Mouse (Mus musculus) kidney, postnatal 4 days (tissue): ENCODE measurements at regions not wholly inside any gene's neighbourhood (a gene's known extent, or its start where the extent isn't known, plus 50 kb on each side); places are given as distances from the start of the nearest gene placed in this dataset.

Experiments
- DNase-seq, 2 experiments: peaks; one replicate each; pipeline ENCODE4 v3.0.0; 2021; ENCODE audit warnings: mixed read lengths in 2 of 2

DNA sequence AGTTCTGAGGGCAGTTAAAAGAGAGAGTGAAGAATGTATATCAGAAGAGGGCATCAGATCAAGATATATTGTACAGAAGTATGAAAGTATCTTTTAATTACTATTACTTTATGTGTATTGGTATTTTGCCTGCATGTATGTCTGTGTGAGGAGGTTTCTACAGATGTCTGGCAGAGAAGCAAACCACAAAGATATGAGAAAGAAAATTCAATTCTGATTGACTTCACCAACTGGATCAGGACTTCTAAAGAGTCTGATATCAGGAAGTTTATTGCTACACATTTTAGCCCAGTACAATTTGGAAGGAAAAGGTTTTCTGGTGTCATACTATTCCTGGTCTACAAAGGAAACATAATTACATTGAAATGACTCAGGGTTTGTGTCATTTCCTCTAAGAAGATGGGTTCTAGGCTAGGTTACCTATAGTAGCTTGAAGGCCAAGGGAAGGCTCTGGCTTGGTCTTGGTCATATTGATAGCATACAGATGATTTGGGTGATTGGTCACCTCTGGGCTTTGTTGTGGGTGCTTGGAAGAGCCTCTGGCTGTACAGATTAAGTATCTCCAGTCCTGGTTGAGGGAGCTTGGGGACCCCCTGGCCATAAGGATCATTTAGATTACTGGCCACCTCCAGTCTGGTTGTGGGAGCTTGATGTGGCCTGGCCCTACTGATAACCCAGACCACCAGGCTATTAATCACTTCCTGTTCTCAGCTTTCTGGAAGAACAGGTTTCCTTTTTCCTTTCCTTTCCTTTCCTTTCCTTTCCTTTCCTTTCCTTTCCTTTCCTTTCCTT is 275.1 kb upstream of the Pkn2 start:
- DNase-seq: no peak

DNA sequence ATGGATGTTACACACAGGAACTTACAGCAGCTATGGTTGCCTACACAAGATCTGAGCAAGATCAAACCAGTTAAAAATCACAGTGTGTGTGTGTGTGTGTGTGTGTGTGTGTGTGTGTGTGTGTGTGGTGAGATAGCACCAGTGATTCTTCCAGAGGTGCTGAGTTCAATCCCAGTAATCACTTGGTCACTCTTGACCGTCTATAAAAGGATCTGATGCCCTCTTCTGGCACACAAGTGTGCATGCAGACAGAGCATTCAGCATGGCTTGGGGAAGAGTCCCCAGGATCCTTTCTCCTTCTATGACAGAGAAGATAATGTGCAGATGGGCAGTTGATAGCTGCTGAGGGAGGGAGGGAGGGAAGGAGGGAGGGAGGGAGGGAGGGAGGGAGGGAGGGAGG is 274.4 kb upstream of the Pkn2 start:
- no peak for DNase-seq

DNA sequence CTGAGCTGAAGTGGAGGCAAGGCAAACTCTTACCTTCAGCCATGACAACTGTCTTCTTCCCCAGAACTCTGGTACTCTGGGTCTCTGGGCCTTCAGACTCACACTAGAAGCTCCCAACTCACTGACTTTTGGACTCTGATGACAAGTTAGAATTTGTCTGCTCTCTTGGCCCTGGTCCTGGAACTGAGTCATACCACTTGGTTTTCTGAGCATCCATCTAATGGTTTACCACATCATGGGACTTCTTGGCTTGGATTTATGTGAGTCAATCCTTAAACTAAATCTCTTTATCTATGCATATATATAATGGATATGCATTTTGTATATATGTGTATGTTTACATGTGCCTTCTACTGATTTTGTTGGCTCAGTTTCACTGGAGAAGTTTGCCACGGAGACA is 273.8 kb upstream of the Pkn2 start:
- no peak for DNase-seq

DNA sequence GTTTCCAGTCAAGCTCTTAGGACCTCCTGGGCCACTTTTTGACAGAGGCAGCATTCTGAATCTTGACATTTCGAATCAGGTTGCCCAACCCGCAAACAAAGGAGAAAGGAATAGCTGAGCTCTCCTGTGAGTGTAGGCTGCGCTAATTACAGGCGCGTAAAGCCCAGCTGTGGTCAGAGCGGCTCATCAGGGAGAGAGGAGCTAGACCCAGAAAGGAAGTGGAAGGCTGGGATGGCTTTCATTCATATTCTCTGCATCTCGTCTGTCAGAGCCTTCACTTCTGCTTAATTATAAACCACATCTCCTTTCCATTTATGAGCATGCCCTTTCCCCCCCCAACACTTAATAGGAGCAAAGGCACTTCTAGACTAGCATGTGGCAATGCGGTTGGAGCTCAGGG is 265.7 kb upstream of the Pkn2 start:
- peak in 1 of 2 experiments; percentile 9 for DNase-seq

DNA sequence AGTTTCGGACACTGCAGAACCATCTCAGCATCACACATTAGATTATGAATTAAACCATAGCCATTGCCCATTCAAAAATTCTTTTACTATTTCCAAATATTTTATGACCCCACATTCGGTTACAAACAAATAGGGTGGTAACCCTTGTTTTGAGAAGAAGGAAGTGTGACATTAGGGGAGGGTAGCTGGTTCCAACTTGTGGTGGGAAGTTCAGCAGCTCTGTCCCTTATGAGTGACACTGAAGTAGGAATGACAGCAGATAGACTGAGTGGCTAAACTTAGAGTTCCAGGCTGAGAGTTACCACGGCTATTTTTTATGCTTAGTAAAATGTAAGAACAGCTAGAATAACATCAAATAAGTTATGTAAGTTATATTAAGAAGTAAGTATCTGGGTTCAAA is 257.1 kb upstream of the Pkn2 start:
- no peak for DNase-seq

DNA sequence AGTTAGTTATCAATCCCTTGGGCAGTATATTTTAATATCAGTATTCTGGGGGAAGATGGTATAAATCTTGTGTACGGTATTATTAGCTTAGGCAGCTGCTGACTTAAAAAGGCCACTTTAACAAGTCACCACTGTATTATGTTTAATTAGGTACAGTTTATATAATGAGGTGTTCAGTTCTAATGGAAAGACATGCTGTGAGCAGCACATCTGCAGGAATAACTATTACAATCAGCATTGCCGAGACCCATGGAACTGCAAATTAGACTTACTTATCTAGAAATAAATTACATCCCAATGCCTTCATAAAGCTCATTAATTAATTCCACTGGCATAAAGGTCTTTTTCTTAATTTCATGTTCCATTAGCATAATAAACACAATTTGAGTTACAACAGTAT is 252.7 kb upstream of the Pkn2 start:
- no peak for DNase-seq

DNA sequence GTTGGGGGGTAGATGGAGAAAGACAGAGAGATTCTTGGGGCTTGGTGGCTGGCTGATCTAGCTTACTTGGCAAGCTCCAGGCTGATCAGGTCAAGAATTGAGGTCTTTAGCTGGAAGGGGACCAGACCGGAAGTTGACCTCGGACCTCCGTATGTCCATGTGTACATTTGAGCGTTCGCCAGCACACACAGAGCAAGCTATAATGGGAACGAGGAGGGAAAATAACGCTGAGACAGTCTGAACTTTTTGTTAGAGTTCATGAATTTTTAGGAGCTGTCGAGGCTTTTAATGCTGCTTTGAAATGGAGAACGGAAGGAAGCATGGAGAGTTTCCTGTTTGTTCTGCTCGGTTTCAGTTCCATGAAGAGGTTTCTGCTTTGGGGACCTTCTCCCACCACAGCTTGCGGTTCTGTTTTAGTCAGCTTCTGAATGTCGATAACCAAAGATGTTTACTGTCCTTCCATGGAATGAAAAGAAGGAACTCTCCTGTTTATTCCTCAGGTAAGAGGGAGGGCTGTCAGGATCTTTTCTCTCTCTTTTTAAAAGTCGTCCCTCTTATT is 226.0 kb upstream of the Pkn2 start:
- no peak for DNase-seq

DNA sequence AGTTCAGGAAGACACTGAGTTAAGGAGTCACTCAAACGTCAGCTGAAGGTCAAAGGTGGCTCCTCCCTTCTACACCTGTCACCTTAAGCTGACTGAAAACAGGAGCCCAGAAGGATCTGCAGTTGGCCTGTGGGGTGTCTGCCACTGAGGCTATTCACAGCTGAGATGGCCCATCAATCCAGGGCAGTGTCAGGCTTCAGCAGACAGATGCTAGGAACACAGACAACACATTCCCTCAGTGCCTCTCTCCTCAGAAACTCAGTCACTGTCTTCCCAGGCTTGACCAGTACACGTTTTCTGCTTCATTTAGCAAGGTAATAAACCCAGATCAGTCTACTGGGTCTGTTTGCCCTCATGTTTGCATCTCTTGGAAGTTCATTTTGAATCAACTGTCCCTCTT is 222.9 kb upstream of the Pkn2 start:
- peak; percentile 11 to 17 for DNase-seq

DNA sequence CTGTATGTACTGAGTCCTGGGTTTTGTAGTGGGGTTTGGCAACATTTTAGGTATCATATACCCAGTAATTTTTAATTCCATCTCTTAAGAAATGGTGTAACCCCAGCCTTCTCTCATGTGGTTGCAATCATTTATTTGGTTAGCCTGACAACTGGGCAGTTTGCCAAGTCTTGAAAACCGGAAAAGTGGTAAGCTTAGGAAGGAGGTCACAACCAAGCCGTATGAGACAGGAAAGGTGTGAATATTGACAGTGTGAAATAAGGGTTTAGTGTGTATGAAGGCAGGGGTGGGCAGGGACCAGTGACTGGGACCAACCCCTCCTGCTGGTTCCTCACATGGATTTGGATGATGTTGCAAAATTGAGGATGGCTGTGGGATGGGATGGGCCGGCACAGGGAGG is 221.5 kb upstream of the Pkn2 start:
- DNase-seq: peak; percentile 27 to 48

DNA sequence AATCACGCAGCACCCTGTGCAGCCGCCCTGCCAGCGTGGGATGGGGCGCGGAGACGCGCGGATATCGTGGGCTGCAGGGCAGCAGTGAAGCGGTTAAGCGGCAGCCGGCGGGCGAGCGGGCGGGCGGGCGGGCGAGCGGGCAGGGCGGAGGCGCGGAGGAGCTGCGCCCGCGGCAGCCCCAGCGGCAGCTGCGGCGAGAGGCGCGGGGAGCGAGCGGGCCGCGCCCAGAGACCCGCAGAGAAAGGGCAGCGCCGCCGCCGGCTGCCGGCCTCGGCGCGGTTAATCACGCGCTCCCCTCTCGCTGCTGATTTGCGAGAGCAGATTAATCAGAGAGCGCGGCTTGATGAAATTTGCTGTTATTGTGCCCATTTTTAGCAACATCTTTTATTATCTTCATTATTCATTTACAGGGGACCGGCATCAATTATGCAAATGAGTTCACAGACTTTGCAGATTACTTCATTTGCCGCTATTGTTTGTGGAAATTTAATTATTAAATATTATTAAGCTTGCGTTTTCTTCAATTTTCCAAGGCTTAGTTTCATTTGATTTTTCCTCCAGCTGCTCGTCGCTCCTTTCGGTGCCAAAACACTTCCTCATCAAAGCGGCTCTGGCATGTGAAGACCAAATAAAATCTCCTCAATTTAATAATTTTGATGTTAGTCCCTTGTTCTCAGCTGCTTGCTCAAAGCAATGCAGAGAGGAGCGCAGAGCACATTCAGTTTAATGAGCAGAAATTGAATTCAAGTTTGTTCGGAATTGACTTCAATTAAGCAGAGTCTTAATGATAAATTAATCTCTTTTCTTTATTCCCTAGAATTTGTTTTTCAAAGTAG is 219.2 kb upstream of the Pkn2 start:
- DNase-seq: peak; percentile 18 to 34

DNA sequence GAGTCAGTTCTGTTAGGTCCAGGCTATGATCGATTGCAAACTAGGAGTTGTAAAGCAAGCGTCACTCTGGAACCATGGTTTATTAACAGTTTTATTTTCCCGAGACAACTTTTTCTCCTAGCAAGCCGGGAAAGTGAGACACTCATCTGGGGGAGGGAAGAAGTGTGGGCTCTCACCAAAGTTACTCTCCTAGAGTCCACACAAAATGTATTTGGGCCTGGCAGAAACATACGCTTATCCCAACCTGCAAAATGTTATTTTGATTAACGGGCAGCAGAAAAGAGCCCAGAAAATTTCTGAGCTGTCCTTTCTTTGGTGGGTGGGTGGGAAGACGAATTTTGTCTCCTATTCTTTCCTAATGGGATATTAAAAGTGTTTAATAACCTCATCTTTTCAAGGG is 218.4 kb upstream of the Pkn2 start:
- DNase-seq: no peak

DNA sequence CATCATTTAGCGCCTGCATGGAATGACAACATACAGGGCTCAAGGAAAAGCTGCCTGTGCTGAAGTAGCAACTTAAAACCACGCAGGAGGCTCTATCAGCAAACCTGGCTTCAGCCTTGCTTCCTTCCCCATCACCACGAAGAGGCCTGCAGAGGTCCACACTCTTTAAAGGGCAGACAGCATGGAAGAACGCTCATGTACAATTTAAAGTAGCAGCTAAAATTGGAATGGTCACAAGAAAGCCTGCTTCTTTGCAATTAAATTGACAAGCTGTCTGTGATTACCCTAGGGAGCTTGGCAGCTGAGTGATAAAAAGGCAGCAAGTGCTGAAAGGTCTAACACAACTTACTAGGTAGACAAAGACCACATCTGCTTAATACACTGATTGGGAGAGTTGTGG is 210.4 kb upstream of the Pkn2 start:
- no peak for DNase-seq

DNA sequence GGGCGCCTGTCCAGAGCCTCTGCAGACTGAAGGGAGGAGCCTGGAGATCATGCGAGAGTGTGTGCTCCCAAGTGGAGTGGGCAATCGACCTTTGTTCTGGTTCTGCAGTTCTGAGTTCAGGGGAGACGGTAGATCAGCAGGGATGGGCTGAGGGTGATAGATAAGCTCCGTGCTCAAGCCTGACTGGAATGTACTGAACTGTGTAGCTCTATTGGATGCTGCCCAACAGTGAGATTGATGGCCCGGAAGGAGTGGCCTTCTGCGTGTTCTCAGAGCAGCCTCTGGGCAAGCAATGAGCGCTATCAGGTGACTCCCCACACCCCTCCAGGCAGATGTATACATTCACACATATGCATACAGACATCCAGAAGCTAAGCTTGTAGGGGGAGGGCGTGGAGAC is 209.1 kb upstream of the Pkn2 start:
- DNase-seq: peak in 1 of 2 experiments; percentile 14

DNA sequence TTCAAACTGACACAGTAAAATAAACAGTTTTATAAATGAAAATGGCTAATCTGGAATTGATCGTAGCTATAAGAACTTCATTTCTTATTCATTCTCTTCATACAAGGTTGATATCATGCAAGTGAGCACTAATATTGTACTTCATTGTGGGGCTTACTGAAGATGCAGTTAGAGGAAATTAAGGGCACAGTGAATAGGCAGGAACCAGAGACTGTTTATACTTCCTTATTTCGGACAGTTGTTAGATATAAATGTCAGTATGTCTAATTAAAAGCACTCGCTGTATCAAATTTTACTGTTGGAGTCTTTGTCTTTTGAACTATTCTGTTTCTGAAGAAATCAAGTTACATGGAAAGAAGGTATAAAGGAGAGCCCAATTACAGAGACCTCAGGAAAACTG is 208.5 kb upstream of the Pkn2 start:
- no peak for DNase-seq

DNA sequence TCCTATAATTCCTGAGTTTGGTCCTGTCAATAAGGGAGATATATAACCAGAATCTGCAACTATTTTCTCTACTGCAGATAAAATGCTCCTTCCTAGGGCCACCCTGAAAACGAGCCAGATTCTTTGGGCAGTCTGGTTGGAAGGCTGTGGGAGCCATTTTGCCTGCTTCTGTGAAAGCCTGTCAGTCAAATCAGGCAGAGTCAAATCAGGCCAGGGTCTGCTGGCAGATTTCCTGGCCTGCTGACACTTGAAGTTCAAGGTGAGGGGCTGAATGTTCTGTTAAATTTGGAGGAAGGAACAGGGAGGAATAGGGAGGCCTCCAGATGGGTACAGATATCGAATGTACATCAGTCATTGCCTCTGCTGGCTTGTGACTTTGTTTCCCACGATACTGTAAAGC is 206.0 kb upstream of the Pkn2 start:
- no peak for DNase-seq

DNA sequence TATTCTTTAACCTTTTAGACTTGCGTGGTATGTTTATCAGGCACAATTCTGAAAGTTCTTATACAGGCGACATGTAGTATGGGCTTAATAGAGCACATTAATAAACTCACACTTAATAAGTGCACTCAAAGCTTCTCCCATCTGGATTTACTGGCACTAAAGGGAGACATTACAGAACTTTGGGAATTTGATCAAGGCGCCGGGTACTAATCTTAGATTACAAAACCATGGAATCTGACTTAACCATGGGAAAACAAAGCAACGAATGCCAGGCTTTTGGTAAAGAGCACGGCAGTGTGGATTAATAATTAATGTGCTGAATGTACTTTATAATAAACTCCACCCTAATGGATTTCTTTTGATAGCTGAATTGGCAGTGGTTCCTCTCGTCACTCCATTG is 196.5 kb upstream of the Pkn2 start:
- no peak for DNase-seq

DNA sequence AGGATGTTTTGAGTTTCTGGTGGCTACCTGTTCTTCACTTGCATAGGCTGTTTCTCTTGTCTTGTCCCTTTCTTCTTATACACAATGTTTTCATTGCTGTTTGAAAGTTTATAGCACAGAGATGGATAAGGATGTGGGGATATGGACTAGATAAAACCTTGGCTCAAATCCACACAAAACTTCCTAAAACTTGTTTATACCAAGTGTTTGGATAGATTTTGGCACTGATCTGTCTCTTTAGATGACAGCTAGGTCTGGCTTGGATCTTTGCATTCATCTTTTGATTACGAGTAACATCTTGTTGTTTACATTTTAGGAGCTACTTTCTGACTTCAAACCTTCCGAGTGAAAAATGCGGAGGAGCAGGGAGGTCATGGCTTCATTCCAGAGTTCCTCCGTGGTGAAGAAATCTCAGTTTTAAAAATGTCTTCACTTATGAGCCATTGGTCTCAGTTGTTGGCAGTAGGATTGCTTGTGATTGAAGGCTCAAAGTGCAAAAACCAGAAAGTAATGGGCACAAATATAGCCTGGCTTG is 190.1 kb upstream of the Pkn2 start:
- no peak for DNase-seq

DNA sequence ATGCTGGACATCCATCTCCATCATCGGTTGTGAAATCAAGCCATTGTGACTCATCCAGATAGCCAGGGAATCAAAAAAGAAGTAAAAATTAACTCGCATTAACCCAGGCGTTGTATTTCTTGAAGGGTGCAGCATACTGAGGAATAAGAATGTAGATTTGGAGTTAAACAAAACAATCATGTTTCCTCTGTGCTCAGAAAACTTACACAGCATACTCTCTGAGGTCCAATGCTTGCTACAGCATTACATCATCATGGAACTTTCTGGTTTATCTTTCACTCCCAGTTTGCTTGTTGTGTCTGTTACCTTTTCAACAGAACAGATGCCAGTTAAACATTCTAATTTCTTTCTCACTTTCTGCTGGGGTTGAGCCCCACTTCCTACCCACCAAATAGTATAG is 173.1 kb upstream of the Pkn2 start:
- DNase-seq: no peak

DNA sequence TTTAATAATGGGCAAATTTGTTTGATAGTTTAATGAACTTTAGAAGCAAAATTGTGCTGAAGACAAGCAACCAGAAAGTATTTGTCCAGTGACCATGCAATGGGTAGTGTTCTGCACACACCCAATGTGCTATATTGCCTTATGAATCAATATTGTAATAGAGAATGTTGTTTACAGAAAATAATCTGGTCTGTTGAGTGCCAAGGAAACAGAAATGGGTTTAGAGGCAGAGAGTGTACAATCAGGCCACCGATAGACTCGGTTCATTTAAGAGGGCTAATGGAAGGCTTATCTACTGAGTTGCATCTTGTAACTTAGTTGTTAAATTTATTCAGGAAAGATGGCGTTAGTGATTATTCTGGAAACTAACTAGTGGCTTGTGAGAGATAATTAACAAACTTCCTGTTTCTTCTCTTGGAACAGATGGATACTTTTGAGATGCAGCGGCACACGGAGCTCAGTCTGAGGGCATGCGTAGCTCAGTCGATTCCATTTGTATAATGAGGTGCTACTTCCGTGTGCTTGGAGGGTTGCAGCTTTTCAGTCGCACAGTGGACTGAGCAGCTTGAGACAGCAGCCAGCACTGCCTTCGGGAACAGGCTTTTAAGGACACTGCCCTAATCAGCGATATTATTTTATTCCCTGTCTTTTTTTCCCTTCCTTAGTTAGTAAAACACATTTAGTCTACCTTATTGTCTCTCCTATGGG is 171.6 kb upstream of the Pkn2 start:
- DNase-seq: no peak

DNA sequence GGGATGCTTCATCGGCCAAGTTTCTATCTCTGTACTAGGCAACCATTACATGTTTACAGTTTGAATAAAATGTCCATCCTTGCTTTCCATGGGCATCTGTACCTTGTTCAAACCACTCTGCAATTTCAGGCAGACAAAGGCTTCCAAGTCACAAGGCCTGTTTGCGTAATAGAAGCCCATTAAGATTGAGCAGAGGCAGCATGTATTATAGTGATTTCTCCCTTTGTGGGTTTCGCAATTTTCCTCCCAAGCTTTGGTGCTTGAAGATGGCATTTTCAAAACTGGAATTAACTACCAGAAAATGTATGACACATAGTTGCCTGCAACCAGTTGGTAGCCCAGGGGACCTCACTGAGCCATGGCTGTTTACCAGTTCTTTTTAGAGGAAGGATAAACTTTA is 158.9 kb upstream of the Pkn2 start:
- DNase-seq: no peak

DNA sequence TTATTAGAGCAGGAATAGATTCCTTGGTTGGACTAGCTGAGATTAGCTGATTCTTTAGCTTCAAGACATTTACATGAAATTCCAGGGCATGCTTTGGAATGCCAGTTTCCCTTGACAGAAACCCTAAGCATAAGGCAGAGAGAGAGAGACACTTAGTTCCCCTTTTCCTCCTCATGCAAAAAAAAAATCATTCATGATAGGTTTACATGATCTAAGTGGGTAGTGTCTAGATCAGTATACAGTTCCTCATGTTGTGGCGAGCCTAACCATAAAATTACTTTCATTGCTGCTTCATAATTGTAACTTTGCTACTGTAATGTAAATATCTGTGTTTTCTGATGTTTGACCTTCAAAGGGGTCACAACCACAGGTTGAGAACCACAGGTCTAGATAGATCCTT is 154.3 kb upstream of the Pkn2 start:
- DNase-seq: no peak

DNA sequence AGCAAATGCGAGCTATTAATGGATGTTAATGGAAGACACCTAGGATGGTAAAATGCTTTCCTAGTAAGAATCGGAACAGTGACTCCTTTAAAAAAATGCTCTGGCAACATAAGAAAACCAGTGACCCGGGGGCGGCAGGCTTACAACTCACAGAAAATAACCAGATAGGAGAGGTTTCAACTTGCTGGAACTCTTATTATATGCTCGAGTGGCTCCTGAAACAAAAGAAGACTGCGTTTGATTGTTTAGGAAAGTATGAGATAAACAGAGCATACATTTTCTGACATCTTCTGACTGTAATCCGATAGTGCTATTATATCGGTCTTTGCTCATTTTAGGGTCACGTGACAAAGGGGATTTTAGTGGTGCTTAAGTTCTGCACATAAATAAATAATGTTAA is 152.8 kb upstream of the Pkn2 start:
- DNase-seq: peak in 1 of 2 experiments; percentile 14

DNA sequence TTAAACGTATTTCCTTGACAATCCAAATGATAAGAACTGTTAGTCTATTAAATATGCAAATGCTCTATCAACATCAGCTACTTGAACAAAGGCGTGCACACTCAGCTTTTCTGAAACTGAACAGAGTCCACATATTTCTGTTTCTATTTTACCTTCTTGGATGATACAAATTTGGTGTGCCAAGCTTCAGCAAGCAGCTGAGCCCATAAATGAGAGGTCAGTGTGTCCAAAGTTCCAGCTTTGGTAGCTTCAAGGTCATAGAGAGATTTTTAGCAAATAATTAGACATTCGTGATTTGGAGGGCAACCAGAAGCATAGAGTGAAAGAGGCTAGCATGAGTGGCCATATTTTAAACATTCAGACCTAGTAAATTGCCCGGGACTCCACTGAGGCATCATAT is 140.7 kb upstream of the Pkn2 start:
- no peak for DNase-seq
